Mouse (Mus musculus): ENCODE measurements around the gene Dnaja4. TPM values are rescaled to one million over a fixed set of nuclear protein-coding genes. Genes with fewer than 3 reads are reported as not detected.

The Dnaja4 gene
- polyA plus RNA-seq (2016; fragmentation: Nextera tagmentation; extraction: Ambion mirVana), result 3.7 and 4.4 TPM in 2 replicates

- 66% methylated on average over 17 of the region's 17 CpGs for WGBS
- H3K4me1 ChIP-seq, result peaks cover 12% of the 10 kb centered on the region; the same call in 1 of the 2 replicates
- H3K9me3 ChIP-seq, result no peaks in the 10 kb centered on the region
- peak within 1 kb of the TSS; percentile 87 for H3K4me2 ChIP-seq (replicated peaks)
- ATAC-seq (ENCODE audit: low FRiP score, low read depth), result peak; percentile 44
- peak within 1 kb of the TSS; percentile 69 for H3K4me3 ChIP-seq
- no peak within 1 kb of the TSS for H3K27ac ChIP-seq (replicated peaks)
- peaks cover 63% of the 10 kb centered on the region for H3K27me3 ChIP-seq
- peak within 1 kb of the TSS; percentile 60 for H3K9ac ChIP-seq (replicated peaks)
- no peaks in the 10 kb centered on the region for H3K36me3 ChIP-seq
These were observed at the start of gene Dnaja4 for GRCm38 (mm10) chr9:54698318-54699086. Gene Dnaja4 (plus strand): TSS chr9:54698873.

GRCm38 (mm10) chr9:54649360-54649759 lies 49.3 kb upstream of the Dnaja4 start:
- Histone ChIP-seq H3K27me3 (no peaks in the 10 kb centered on the region), H3K9me3 (no peaks in the 10 kb centered on the region), H3K4me2 (replicated peaks) (no peak overlapping the region), H3K4me3 (no peak overlapping the region), H3K4me1 (no peaks in the 10 kb centered on the region), H3K36me3 (no peaks in the 10 kb centered on the region), H3K27ac (replicated peaks) (no peak overlapping the region), H3K9ac (replicated peaks) (no peak overlapping the region)
- ATAC-seq (ENCODE audit: low FRiP score, low read depth), result no peak
- WGBS, result 86% methylated on average over 1 of the region's 1 CpGs

GRCm38 (mm10) chr9:54652778-54653177 lies 45.9 kb upstream of the Dnaja4 start:
- Histone ChIP-seq H3K27me3 (no peaks in the 10 kb centered on the region), H3K4me2 (replicated peaks) (no peak overlapping the region), H3K36me3 (no peaks in the 10 kb centered on the region), H3K27ac (replicated peaks) (no peak overlapping the region), H3K9me3 (no peaks in the 10 kb centered on the region), H3K4me1 (no peaks in the 10 kb centered on the region), H3K4me3 (no peak overlapping the region), H3K9ac (replicated peaks) (no peak overlapping the region)
- no peak for ATAC-seq (ENCODE audit: low FRiP score, low read depth)
- 82% methylated on average over 2 of the region's 2 CpGs for WGBS

GRCm38 (mm10) chr9:54655846-54656245 lies 42.8 kb upstream of the Dnaja4 start:
- no peaks in the 10 kb centered on the region for H3K9me3 ChIP-seq
- H3K36me3 ChIP-seq, result no peaks in the 10 kb centered on the region
- 83% methylated on average over 2 of the region's 2 CpGs for WGBS
- H3K9ac ChIP-seq (replicated peaks), result no peak overlapping the region
- ATAC-seq (ENCODE audit: low FRiP score, low read depth), result no peak
- H3K4me2 ChIP-seq (replicated peaks), result no peak overlapping the region
- H3K4me3 ChIP-seq, result no peak overlapping the region
- H3K27me3 ChIP-seq, result no peaks in the 10 kb centered on the region
- H3K4me1 ChIP-seq, result no peaks in the 10 kb centered on the region
- H3K27ac ChIP-seq (replicated peaks), result no peak overlapping the region

- H3K36me3 ChIP-seq, result no peaks in the 10 kb centered on the region
- no peak overlapping the region for H3K4me3 ChIP-seq
- 94% methylated on average over 6 of the region's 6 CpGs for WGBS
- no peak overlapping the region for H3K27ac ChIP-seq (replicated peaks)
- H3K4me1 ChIP-seq, result peaks cover 3% of the 10 kb centered on the region
- H3K9me3 ChIP-seq, result no peaks in the 10 kb centered on the region
- no peak overlapping the region for H3K4me2 ChIP-seq (replicated peaks)
- ATAC-seq (ENCODE audit: low FRiP score, low read depth), result no peak
- no peak overlapping the region for H3K9ac ChIP-seq (replicated peaks)
- no peaks in the 10 kb centered on the region for H3K27me3 ChIP-seq
These were observed 42.3 kb upstream of the Dnaja4 start for GRCm38 (mm10) chr9:54656402-54656801.

GRCm38 (mm10) chr9:54658773-54659172 lies 39.9 kb upstream of the Dnaja4 start:
- H3K4me3 ChIP-seq, result no peak overlapping the region
- no peaks in the 10 kb centered on the region for H3K27me3 ChIP-seq
- H3K9me3 ChIP-seq, result no peaks in the 10 kb centered on the region
- H3K4me2 ChIP-seq (replicated peaks), result no peak overlapping the region
- ATAC-seq (ENCODE audit: low FRiP score, low read depth), result no peak
- H3K9ac ChIP-seq (replicated peaks), result no peak overlapping the region
- H3K27ac ChIP-seq (replicated peaks), result no peak overlapping the region
- no peaks in the 10 kb centered on the region for H3K36me3 ChIP-seq
- WGBS, result 85% methylated on average over 6 of the region's 6 CpGs
- H3K4me1 ChIP-seq, result peaks cover 16% of the 10 kb centered on the region

GRCm38 (mm10) chr9:54661605-54662377 lies 36.9 kb upstream of the Dnaja4 start, which contains the start of gene Acsbg1:
Gene Acsbg1 (minus strand): TSS chr9:54661870.
- Histone ChIP-seq H3K9ac (replicated peaks) (no peak within 1 kb of the TSS), H3K27ac (replicated peaks) (peak within 1 kb of the TSS; percentile 71), H3K36me3 (no peaks in the 10 kb centered on the region), H3K4me1 (peaks cover 16% of the 10 kb centered on the region), H3K27me3 (no peaks in the 10 kb centered on the region), H3K4me2 (replicated peaks) (peak within 1 kb of the TSS; percentile 51), H3K4me3 (peak within 1 kb of the TSS; percentile 29), H3K9me3 (no peaks in the 10 kb centered on the region)
- ATAC-seq (ENCODE audit: low FRiP score, low read depth), result peak; percentile 80
- WGBS, result 6% methylated on average over 10 of the region's 10 CpGs

- Histone ChIP-seq H3K4me1 (peaks cover 16% of the 10 kb centered on the region), H3K9me3 (no peaks in the 10 kb centered on the region)
- no peak for ATAC-seq (ENCODE audit: low FRiP score, low read depth)
These were observed 34.3 kb upstream of the Dnaja4 start for GRCm38 (mm10) chr9:54664358-54664757.

GRCm38 (mm10) chr9:54666116-54666515 lies 32.6 kb upstream of the Dnaja4 start:
- H3K9me3 ChIP-seq, result no peaks in the 10 kb centered on the region
- no peak overlapping the region for H3K27ac ChIP-seq (replicated peaks)
- no peak overlapping the region for H3K4me3 ChIP-seq
- no peaks in the 10 kb centered on the region for H3K27me3 ChIP-seq
- no peak overlapping the region for H3K9ac ChIP-seq (replicated peaks)
- H3K4me1 ChIP-seq, result peaks cover 15% of the 10 kb centered on the region
- WGBS, result 94% methylated on average over 3 of the region's 3 CpGs
- H3K36me3 ChIP-seq, result no peaks in the 10 kb centered on the region
- no peak overlapping the region for H3K4me2 ChIP-seq (replicated peaks)
- no peak for ATAC-seq (ENCODE audit: low FRiP score, low read depth)

More at GRCm38 (mm10) chr9:54664358-54664757, 34.3 kb upstream of the Dnaja4 start:
- no peaks in the 10 kb centered on the region for H3K36me3 ChIP-seq
- 80% methylated on average over 9 of the region's 9 CpGs for WGBS
- no peak overlapping the region for H3K4me3 ChIP-seq
- H3K27me3 ChIP-seq, result no peaks in the 10 kb centered on the region
- no peak overlapping the region for H3K9ac ChIP-seq (replicated peaks)
- no peak overlapping the region for H3K4me2 ChIP-seq (replicated peaks)
- no peak overlapping the region for H3K27ac ChIP-seq (replicated peaks)

GRCm38 (mm10) chr9:54668455-54668854 lies 30.2 kb upstream of the Dnaja4 start:
- no peak for ATAC-seq (ENCODE audit: low FRiP score, low read depth)
- Histone ChIP-seq H3K4me1 (no peaks in the 10 kb centered on the region), H3K4me3 (no peak overlapping the region), H3K9ac (replicated peaks) (no peak overlapping the region), H3K36me3 (no peaks in the 10 kb centered on the region), H3K4me2 (replicated peaks) (no peak overlapping the region), H3K27ac (replicated peaks) (no peak overlapping the region), H3K27me3 (no peaks in the 10 kb centered on the region), H3K9me3 (no peaks in the 10 kb centered on the region)
- WGBS, result 68% methylated on average over 4 of the region's 4 CpGs

- 76% methylated on average over 3 of the region's 3 CpGs for WGBS
- Histone ChIP-seq H3K4me3 (no peak overlapping the region), H3K36me3 (no peaks in the 10 kb centered on the region), H3K27me3 (no peaks in the 10 kb centered on the region), H3K4me1 (no peaks in the 10 kb centered on the region), H3K9me3 (no peaks in the 10 kb centered on the region), H3K27ac (replicated peaks) (no peak overlapping the region), H3K9ac (replicated peaks) (no peak overlapping the region), H3K4me2 (replicated peaks) (no peak overlapping the region)
- ATAC-seq (ENCODE audit: low FRiP score, low read depth), result no peak
These were observed 26.7 kb upstream of the Dnaja4 start for GRCm38 (mm10) chr9:54671962-54672361.

GRCm38 (mm10) chr9:54673887-54674286 lies 24.8 kb upstream of the Dnaja4 start:
- Histone ChIP-seq H3K36me3 (no peaks in the 10 kb centered on the region), H3K27ac (replicated peaks) (no peak overlapping the region), H3K27me3 (no peaks in the 10 kb centered on the region; the same call in 1 of the 2 replicates), H3K4me3 (no peak overlapping the region), H3K4me2 (replicated peaks) (no peak overlapping the region), H3K9me3 (no peaks in the 10 kb centered on the region), H3K4me1 (no peaks in the 10 kb centered on the region), H3K9ac (replicated peaks) (no peak overlapping the region)
- no peak for ATAC-seq (ENCODE audit: low FRiP score, low read depth)
- 88% methylated on average over 13 of the region's 13 CpGs for WGBS

All from midbrain, embryonic 12.5 days (tissue).